Mouse (Mus musculus) brain, embryonic 14.5 days (tissue): ENCODE measurements around the gene Plxna4.

Experiments
- CTCF ChIP-seq: fragments of 200-500 bp; IDR thresholded peaks from 2 replicates; pipeline ENCODE4 v1.5.1; 2012; ENCODE audit warnings: inconsistent platforms, mild to moderate bottlenecking, moderate library complexity, borderline replicate concordance; ENCODE audit not compliant: insufficient read depth, insufficient read length; ENCODE audit errors: extremely low read depth
- POLR2A ChIP-seq: fragments of 200-500 bp; IDR thresholded peaks from 2 replicates; pipeline ENCODE4 v1.6.1; 2012; ENCODE audit warnings: mild to moderate bottlenecking, inconsistent platforms, borderline replicate concordance; ENCODE audit not compliant: poor library complexity, insufficient read depth, insufficient read length, severe bottlenecking; ENCODE audit errors: extremely low read depth

DNA sequence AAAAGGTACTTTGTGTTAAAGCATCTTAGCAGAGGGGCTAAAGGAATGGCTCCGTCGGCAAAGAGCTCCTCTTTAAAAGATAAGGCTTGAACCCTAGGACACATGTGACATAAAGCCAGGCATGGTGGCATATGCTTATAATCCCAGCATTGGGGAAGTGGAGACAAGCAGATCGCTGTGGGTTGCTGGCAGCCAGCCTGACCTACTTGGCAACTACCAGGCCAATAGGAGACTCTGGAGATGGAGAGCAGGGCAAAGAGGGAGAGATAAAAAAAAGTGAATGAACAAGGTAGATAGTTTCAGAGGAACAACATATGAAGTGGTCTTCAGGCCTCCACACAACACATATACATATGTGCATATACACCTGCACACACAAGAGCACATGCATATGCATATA is 189.7 kb downstream of the Plxna4 start:
- TF ChIP-seq CTCF (no peak), POLR2A (no peak)
